Mouse (Mus musculus) G1E (cell line): ENCODE results near the gene Chn2. TPM values are rescaled to one million over a fixed set of nuclear protein-coding genes. Genes with fewer than 3 reads are reported as not detected.

Source experiments
- ATAC-seq: 2 replicates; pipeline ENCODE4 v1.8.0; 2016; ENCODE audit warnings: mild to moderate bottlenecking; ENCODE audit not compliant: insufficient number of reproducible peaks, poor library complexity, low FRiP score, severe bottlenecking; ENCODE audit errors: extremely low read depth
- DNase-seq: peaks from one replicate; pipeline ENCODE4 v3.0.0; 2012; ENCODE audit warnings: low spot score
- H3K27me3 ChIP-seq: 2 replicates; pipeline ENCODE4 v1.6.1; 2012; ENCODE audit warnings: mild to moderate bottlenecking, low read length, inconsistent platforms; ENCODE audit not compliant: insufficient read depth
- H3K36me3 ChIP-seq: replicated peaks from 2 replicates; pipeline ENCODE3; 2012; ENCODE audit warnings: mild to moderate bottlenecking, inconsistent platforms
- H3K4me1 ChIP-seq: 2 replicates; pipeline ENCODE4 v1.6.1; 2012; ENCODE audit warnings: low read depth, low read length, inconsistent platforms, mixed read lengths; ENCODE audit not compliant: insufficient read depth
- H3K4me3 ChIP-seq: 2 replicates; pipeline ENCODE4 v1.5.1; 2012; ENCODE audit warnings: low read depth, mild to moderate bottlenecking, inconsistent platforms, low read length, moderate library complexity, mixed read lengths
- H3K9me3 ChIP-seq: replicated peaks from 2 replicates; pipeline ENCODE4 v1.6.1; 2012; ENCODE audit warnings: inconsistent platforms
- CTCF ChIP-seq: IDR thresholded peaks from 2 replicates; pipeline ENCODE4 v1.5.1; 2012; ENCODE audit warnings: low read depth, low read length, inconsistent platforms, mixed read lengths
- GATA1 ChIP-seq: IDR thresholded peaks from 2 replicates; pipeline ENCODE4 v1.6.1; 2012; ENCODE audit warnings: borderline replicate concordance, low read length, inconsistent platforms, mixed read lengths
- GATA2 ChIP-seq: IDR thresholded peaks from 2 replicates; pipeline ENCODE4 v1.6.1; 2012; ENCODE audit warnings: low read depth, low read length, inconsistent platforms, borderline replicate concordance
- POLR2AphosphoS5 ChIP-seq: IDR thresholded peaks from 2 replicates; pipeline ENCODE4 v1.6.1; 2012; ENCODE audit warnings: low read depth, low read length, inconsistent platforms; ENCODE audit not compliant: insufficient replicate concordance
- TAL1 ChIP-seq: conservative IDR thresholded peaks from 2 replicates; pipeline ENCODE4 v1.6.1; 2012; ENCODE audit warnings: low read depth, low read length, inconsistent platforms, mixed read lengths
- polyA plus RNA-seq: library from polyadenylated mRNA; stranded (reverse); fragments of >175 nt; gene quantifications from 2 replicates; pipeline ENCODE4 v1.2.3, GENCODE M21; 2012
- total RNA-seq, 2 experiments: library from RNA; stranded (forward) in 1 of 2; stranded (reverse) in 1 of 2; fragments of 200-1000 nt in 1 of 2; fragments of >200 nt in 1 of 2; fragmentation: Nextera tagmentation in 1 of 2; gene quantifications; 2 replicates each; pipeline ENCODE4 v1.2.3; 2014 to 2017

Chn2 gene
- total and polyA plus RNA-seq, 3 experiments: 0.22 TPM; not detected in 2

DNA sequence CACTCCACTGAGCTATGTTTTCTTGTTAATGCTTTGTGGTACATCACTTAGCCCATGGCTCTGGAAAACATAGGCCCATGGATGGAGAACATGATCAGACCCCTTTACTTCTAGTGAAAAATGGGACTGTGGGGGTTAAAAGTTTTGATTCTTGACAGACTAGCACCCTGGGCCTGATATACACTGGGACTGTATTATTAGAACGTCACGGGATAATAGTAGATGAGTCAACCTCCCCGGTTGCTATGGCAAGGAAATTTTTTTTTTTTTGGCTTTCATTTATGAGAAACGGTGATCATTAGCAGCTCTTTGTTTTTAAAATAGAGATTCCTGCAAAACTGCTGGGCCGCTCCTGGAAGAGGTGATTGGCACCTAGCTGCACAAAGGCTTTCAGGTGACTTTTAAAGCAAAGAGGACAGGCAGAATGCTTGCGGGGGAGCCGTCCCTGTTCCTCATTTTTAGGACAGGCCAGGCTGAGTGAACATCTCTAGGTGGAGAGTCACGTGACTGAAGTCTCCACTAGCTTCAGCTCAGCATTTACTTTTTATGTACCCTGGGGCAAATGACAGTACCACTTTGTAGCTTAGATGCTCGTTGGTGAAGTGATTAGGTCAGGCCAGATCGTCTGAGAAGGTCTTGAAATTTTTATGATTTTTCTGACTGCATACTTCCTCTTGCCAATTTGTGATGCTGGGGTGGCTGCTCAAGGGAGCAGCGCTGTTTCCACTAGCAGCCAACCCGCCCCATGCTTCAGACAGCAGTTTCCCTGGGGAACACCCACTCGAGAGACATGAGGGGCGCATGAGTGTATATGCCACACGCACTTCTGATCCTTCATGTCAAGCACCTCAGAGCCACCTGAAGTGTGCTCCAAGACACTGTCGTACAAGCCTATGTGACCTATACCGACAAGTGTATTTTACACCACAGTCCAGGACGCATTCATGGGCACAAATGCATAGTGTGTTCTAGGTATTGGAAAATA, 17.5 kb downstream of the Chn2 start:
- Histone ChIP-seq H3K36me3 (no peaks in the 10 kb centered on the region), H3K4me1 (no peaks in the 10 kb centered on the region), H3K27me3 (no peaks in the 10 kb centered on the region), H3K4me3 (no peak overlapping the region), H3K9me3 (peaks cover 39% of the 10 kb centered on the region)
- no peak for DNase-seq
- ATAC-seq: no peak
- TF ChIP-seq GATA2: no peak
- no peak for TF ChIP-seq TAL1
- TF ChIP-seq POLR2AphosphoS5: no peak
- TF ChIP-seq CTCF: no peak

DNA sequence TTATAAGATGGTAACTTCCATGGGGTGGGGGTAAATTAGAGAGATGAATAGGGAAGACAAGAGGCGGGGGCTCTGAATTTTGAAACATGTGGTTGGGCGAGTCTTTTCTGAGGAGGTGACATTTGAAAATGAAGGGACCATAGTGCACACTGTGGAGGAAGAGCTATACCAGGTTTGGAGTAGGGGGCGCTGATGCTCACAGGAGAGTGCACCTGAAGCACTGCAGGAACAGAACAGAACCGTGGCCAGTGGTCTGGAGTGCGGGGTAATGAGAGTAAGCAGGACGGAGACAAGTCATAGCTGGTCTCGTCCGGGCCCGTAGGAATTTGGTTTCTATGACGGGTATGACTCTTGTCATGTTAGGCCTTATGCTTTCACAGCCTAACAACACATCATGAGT, 18.3 kb downstream of the Chn2 start:
- no peaks in the 10 kb centered on the region for H3K4me1 ChIP-seq
- no peaks in the 10 kb centered on the region for H3K27me3 ChIP-seq
- no peak for TF ChIP-seq POLR2AphosphoS5
- TF ChIP-seq CTCF: no peak
- TF ChIP-seq GATA2: no peak
- ATAC-seq (no peak), DNase-seq (no peak)
- H3K9me3 ChIP-seq: peaks cover 37% of the 10 kb centered on the region
- H3K36me3 ChIP-seq: no peaks in the 10 kb centered on the region
- no peak overlapping the region for H3K4me3 ChIP-seq

DNA sequence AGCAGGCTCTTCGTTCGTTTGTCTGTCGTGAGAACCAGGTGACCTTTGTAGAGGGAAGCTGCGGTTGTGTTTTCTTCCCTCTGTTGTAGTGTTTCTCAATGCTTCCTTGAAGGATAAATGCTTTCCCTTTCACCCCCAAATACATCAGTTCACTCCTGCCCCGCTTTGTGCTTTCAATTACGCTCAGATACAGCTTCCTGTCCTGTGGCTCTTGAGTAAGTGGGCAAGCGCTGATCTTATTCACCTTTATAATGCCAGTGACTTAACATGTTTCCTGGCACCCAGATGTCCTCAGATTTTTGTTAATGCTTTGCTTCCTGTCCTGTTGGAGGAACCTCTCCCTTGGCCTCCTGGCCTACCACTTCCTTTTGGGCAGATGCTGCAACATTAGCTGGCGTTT, 19.5 kb downstream of the Chn2 start:
- no peaks in the 10 kb centered on the region for H3K4me1 ChIP-seq
- DNase-seq: no peak
- H3K27me3 ChIP-seq: no peaks in the 10 kb centered on the region
- no peak for ATAC-seq
- no peak for TF ChIP-seq GATA1
- no peak for TF ChIP-seq CTCF
- no peak for TF ChIP-seq GATA2
- no peak for TF ChIP-seq TAL1
- no peak for TF ChIP-seq POLR2AphosphoS5
- H3K36me3 ChIP-seq: no peaks in the 10 kb centered on the region
- no peak overlapping the region for H3K4me3 ChIP-seq
- H3K9me3 ChIP-seq: peaks cover 37% of the 10 kb centered on the region

DNA sequence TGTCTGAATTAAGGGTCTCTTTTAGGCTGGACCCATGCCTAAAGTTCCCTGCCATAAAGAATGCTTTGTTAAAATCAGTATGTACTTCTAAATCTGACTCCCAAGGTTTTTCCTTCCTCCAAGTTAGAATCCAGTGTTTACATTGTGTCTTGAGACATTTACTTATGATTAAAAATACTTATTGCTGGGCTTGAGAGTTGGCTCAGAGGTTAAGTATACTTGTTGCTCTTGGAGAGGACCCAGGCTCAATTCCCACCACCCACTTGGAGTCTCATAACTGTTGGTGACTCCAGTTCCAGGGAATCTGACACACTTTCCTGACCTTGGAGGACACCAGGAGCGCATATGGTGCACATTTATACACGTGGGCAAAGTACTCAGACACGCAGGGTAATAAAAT, 20.9 kb downstream of the Chn2 start:
- peaks cover 40% of the 10 kb centered on the region for H3K9me3 ChIP-seq
- H3K27me3 ChIP-seq: no peaks in the 10 kb centered on the region
- H3K4me3 ChIP-seq: no peak overlapping the region
- DNase-seq: no peak
- no peaks in the 10 kb centered on the region for H3K4me1 ChIP-seq
- TF ChIP-seq TAL1 (no peak), CTCF (no peak), POLR2AphosphoS5 (no peak), GATA1 (no peak), GATA2 (no peak)
- H3K36me3 ChIP-seq: no peaks in the 10 kb centered on the region
- ATAC-seq: no peak

DNA sequence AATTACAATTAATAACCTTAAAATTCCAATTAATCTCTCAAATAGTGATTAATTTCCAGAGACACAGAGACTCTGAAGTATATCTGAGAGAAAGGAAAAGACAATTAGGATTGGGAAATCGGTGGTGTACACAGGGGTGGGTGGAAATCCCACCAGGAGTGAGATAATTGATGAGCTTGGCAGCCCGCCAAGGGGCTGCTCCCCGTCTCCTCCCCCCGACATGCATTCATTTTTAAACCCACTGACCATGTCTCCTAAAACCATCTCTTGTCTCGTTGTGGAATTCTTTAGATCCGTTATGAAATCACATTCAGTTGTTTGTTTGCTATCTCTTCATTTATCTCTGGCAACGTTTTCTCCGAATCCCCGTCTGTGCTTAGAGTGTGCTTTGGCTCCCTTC, 22.0 kb downstream of the Chn2 start:
- no peak for ATAC-seq
- H3K9me3 ChIP-seq: peaks cover 31% of the 10 kb centered on the region
- no peak for TF ChIP-seq POLR2AphosphoS5
- no peak for TF ChIP-seq TAL1
- no peak for TF ChIP-seq GATA2
- TF ChIP-seq GATA1: no peak
- TF ChIP-seq CTCF: no peak
- no peaks in the 10 kb centered on the region for H3K36me3 ChIP-seq
- H3K4me1 ChIP-seq: no peaks in the 10 kb centered on the region
- no peak for DNase-seq
- H3K4me3 ChIP-seq: no peak overlapping the region
- H3K27me3 ChIP-seq: no peaks in the 10 kb centered on the region

DNA sequence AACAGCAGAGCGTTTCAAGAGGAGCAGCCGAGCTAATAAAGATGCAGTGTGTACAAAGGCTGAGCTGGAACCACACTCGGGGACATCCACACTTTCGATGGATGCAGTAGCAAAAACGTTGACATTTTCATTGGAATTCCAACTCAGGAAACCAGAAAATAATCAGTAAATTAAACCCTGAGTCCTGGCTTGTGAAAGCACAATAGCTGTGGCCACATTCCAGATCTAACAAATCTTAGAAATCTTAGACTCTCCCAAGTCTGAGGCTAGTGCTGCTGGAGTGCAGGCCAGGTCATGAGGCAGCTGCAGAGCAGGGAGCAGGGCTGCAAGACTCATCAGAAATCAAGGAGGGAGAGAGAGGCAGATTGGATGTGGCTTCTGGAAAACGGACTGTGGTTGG, 24.5 kb downstream of the Chn2 start:
- H3K4me3 ChIP-seq: no peak overlapping the region
- TF ChIP-seq GATA2 (no peak), CTCF (no peak), TAL1 (no peak), POLR2AphosphoS5 (no peak)
- no peaks in the 10 kb centered on the region for H3K36me3 ChIP-seq
- H3K27me3 ChIP-seq: no peaks in the 10 kb centered on the region
- ATAC-seq: no peak
- H3K9me3 ChIP-seq: peaks cover 22% of the 10 kb centered on the region
- H3K4me1 ChIP-seq: no peaks in the 10 kb centered on the region
- no peak for DNase-seq
